Mouse (Mus musculus) embryo, embryonic 11.5 days (tissue): ENCODE results near the gene Kif28.
"Not testable (repeated sequence)": the region's sequence is repeated elsewhere in the genome, so short reads cannot be mapped to it uniquely, and the experiment has no call there.

ENCODE experiments used
- DNase-seq: peaks from one replicate; pipeline ENCODE4 v3.0.0-alpha.2; 2012; ENCODE audit warnings: low read depth, low spot score

Gene Kif28

GRCm38 (mm10) chr1:179705154-179705553 is 39.9 kb downstream of the Kif28 start:
- no peak for DNase-seq

- DNase-seq, result no peak
These were observed 40.9 kb downstream of the Kif28 start for GRCm38 (mm10) chr1:179704150-179704549.

GRCm38 (mm10) chr1:179689479-179689878 is 55.6 kb downstream of the Kif28 start:
- DNase-seq, result no peak

GRCm38 (mm10) chr1:179688914-179689313 is 56.2 kb downstream of the Kif28 start:
- no peak for DNase-seq

GRCm38 (mm10) chr1:179688415-179688814 is 56.7 kb downstream of the Kif28 start:
- no peak for DNase-seq

- DNase-seq, result no peak
These were observed 57.1 kb downstream of the Kif28 start for GRCm38 (mm10) chr1:179687966-179688365.

GRCm38 (mm10) chr1:179687305-179687704 is 57.8 kb downstream of the Kif28 start:
- no peak for DNase-seq

- no peak for DNase-seq
These were observed 58.3 kb downstream of the Kif28 start for GRCm38 (mm10) chr1:179686781-179687180.

- no peak for DNase-seq
These were observed 58.7 kb downstream of the Kif28 start for GRCm38 (mm10) chr1:179686348-179686747.

- DNase-seq, result not testable (repeated sequence)
These were observed 62.3 kb downstream of the Kif28 start for GRCm38 (mm10) chr1:179682753-179683152.

- no peak for DNase-seq
These were observed 65.7 kb downstream of the Kif28 start for GRCm38 (mm10) chr1:179679326-179679725.

GRCm38 (mm10) chr1:179677031-179677430 is 68.0 kb downstream of the Kif28 start:
- no peak for DNase-seq

- DNase-seq, result no peak
These were observed 70.7 kb downstream of the Kif28 start for GRCm38 (mm10) chr1:179674355-179674754.

- no peak for DNase-seq
These were observed 76.1 kb downstream of the Kif28 start for GRCm38 (mm10) chr1:179668836-179669537.

- peak; percentile 63 for DNase-seq
These were observed 76.9 kb downstream of the Kif28 start, which contains the start of gene Sccpdh for GRCm38 (mm10) chr1:179668013-179668805. Gene Sccpdh, plus strand, starts transcription at chr1:179668210.

- DNase-seq, result no peak
These were observed 77.6 kb downstream of the Kif28 start for GRCm38 (mm10) chr1:179667450-179667849.

- DNase-seq, result no peak
These were observed 78.1 kb downstream of the Kif28 start for GRCm38 (mm10) chr1:179666971-179667370.

- DNase-seq, result no peak
These were observed 80.7 kb downstream of the Kif28 start for GRCm38 (mm10) chr1:179664309-179664930.

GRCm38 (mm10) chr1:179663065-179663464 is 82.0 kb downstream of the Kif28 start:
- DNase-seq, result no peak

GRCm38 (mm10) chr1:179651224-179651623 is 93.8 kb downstream of the Kif28 start:
- DNase-seq, result no peak

GRCm38 (mm10) chr1:179650284-179650683 is 94.8 kb downstream of the Kif28 start:
- DNase-seq, result no peak

GRCm38 (mm10) chr1:179649324-179649723 is 95.7 kb downstream of the Kif28 start:
- DNase-seq, result no peak
